Mouse (Mus musculus) liver, embryonic 13.5 days (tissue): ENCODE measurements around the gene Abhd6. TPM values are rescaled to one million over a fixed set of nuclear protein-coding genes. Genes with fewer than 3 reads are reported as not detected.

ENCODE experiments used
- ATAC-seq: fragments of 200-750 bp; cut with Nextera tagmentation; 2 replicates; pipeline ENCODE4 v1.8.0; 2017; ENCODE audit warnings: low read depth, mild to moderate bottlenecking, moderate number of reproducible peaks, moderate library complexity
- DNase-seq: peaks from one replicate; pipeline ENCODE4 v3.0.0; 2022
- H3K27ac ChIP-seq: fragments of 300-500 bp; sonication (generic); 2 replicates; pipeline ENCODE4 v1.5.1; 2015; ENCODE audit warnings: moderate library complexity, mild to moderate bottlenecking, inconsistent platforms
- H3K27me3 ChIP-seq: fragments of 300-500 bp; sonication (generic); 2 replicates; pipeline ENCODE4 v1.6.1; 2015; ENCODE audit warnings: mild to moderate bottlenecking, inconsistent platforms
- H3K36me3 ChIP-seq: fragments of 300-500 bp; sonication (generic); 2 replicates; pipeline ENCODE4 v1.6.1; 2015; ENCODE audit warnings: mild to moderate bottlenecking, inconsistent platforms
- H3K4me1 ChIP-seq: fragments of 300-500 bp; sonication (generic); replicated peaks from 2 replicates; pipeline ENCODE4 v1.6.1; 2015; ENCODE audit warnings: inconsistent platforms
- H3K4me2 ChIP-seq: fragments of 300-500 bp; sonication (generic); 2 replicates; pipeline ENCODE4 v1.6.1; 2015; ENCODE audit warnings: inconsistent platforms, mild to moderate bottlenecking, moderate library complexity
- H3K4me3 ChIP-seq: fragments of 300-500 bp; sonication (generic); replicated peaks from 2 replicates; pipeline ENCODE4 v1.5.1; 2015; ENCODE audit warnings: mild to moderate bottlenecking, inconsistent platforms
- H3K9ac ChIP-seq: fragments of 300-500 bp; sonication (generic); 2 replicates; pipeline ENCODE4 v1.6.1; 2015; ENCODE audit warnings: mild to moderate bottlenecking, inconsistent platforms
- H3K9me3 ChIP-seq: fragments of 300-500 bp; sonication (generic); replicated peaks from 2 replicates; pipeline ENCODE4 v1.6.1; 2016; ENCODE audit warnings: inconsistent platforms
- WGBS: fragments of 180-500 bp; shearing (Covaris S2); methylation state at CpG from one replicate; pipeline ENCODE4 v1.1.7; 2015; ENCODE audit not compliant: insufficient replicate concordance; 5-methylcytosine and 5-hydroxymethylcytosine counted together
- polyA plus RNA-seq: library from polyadenylated mRNA; unstranded; fragments of >200 nt; fragmentation: Nextera tagmentation; extraction: Ambion mirVana; gene quantifications from 2 replicates; pipeline ENCODE4 v1.2.1, GENCODE M21; 2015

Gene Abhd6
- polyA plus RNA-seq, 1 experiment from 2014 or later, result 9.3 TPM

DNA sequence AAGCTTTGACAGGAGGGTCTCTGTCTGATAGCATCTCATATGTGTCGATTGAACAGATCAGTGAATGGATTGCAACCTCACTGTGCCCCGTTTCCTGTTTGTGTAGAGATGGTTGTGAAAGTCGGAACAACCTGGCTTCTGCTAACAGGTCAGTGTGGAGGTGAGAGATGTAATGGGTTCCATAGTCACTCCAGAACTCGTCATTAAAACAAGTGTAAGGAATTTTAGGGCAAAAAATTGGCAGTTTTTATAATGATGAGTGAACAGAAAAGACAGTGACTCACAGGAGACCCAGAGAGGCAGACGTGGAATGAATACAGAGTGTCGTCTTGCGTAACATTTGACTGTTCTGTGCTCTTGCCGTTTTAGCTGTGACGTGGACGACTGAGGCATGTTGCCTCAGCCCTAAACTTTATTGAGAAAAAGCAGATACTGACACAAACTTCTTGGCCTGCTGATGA lies 96.9 kb downstream of the Abhd6 start:
- H3K27ac ChIP-seq, result no peak overlapping the region
- H3K36me3 ChIP-seq, result no peaks in the 10 kb centered on the region
- 37% methylated on average over 10 of the region's 10 CpGs for WGBS
- no peak for DNase-seq
- peak overlapping the region; percentile 47 for H3K4me2 ChIP-seq
- H3K4me1 ChIP-seq, result peaks cover 32% of the 10 kb centered on the region
- H3K9ac ChIP-seq, result no peak overlapping the region
- H3K4me3 ChIP-seq, result peak overlapping the region; percentile 81
- H3K9me3 ChIP-seq, result no peaks in the 10 kb centered on the region
- ATAC-seq, result no peak
- H3K27me3 ChIP-seq, result no peaks in the 10 kb centered on the region

DNA sequence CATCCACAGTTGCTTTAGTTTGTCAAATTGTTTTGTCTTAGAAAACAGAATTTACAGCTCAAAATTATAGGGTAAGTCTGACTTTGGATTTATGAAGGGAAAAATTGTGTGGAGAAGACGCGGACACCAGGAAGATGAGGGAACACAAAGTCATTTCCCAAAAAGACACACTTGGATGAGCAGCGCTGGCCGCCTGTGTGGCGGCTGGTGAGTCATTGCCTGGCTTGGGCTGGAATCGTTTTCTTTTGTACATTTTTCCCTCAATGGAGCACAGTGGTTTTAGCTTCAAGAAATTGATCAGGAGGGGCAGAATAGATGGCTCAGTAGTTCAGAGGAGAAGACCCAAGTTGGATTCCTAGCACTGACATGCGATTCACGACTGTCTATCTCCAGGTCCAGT lies 99.2 kb downstream of the Abhd6 start:
- Histone ChIP-seq H3K36me3 (peaks cover 1% of the 10 kb centered on the region; the same call in 1 of the 2 replicates), H3K9ac (no peak overlapping the region), H3K27ac (no peak overlapping the region), H3K27me3 (no peaks in the 10 kb centered on the region), H3K9me3 (no peaks in the 10 kb centered on the region), H3K4me1 (peaks cover 24% of the 10 kb centered on the region), H3K4me3 (no peak overlapping the region), H3K4me2 (no peak overlapping the region)
- 80% methylated on average over 8 of the region's 8 CpGs for whole genome bisulfite sequencing
- DNase-seq (no peak), ATAC-seq (no peak)

GRCm38 (mm10) chr14:8102676-8103075 lies 100.0 kb downstream of the Abhd6 start:
- DNase-seq, result no peak
- peaks cover 3% of the 10 kb centered on the region; the same call in 1 of the 2 replicates for H3K36me3 ChIP-seq
- no peak for ATAC-seq
- H3K4me1 ChIP-seq, result peaks cover 20% of the 10 kb centered on the region
- H3K27me3 ChIP-seq, result no peaks in the 10 kb centered on the region
- H3K4me2 ChIP-seq, result no peak overlapping the region
- WGBS, result 81% methylated on average over 12 of the region's 12 CpGs
- no peaks in the 10 kb centered on the region for H3K9me3 ChIP-seq
- no peak overlapping the region for H3K9ac ChIP-seq
- no peak overlapping the region for H3K27ac ChIP-seq
- no peak overlapping the region for H3K4me3 ChIP-seq

Other genes with a start within 250 kb of the Abhd6 start
- not detected in 2 replicates for gene Gm26661, start 211.3 kb upstream of the Abhd6 start, polyA plus RNA-seq
- gene Flnb, start 184.9 kb upstream of the Abhd6 start, polyA plus RNA-seq, result 2.9 and 3.8 TPM in 2 replicates
- not detected in 2 replicates for gene Gm45521, start 45.6 kb upstream of the Abhd6 start, polyA plus RNA-seq
- gene Dnase1l3, start 8.3 kb upstream of the Abhd6 start, polyA plus RNA-seq, result 1.3 and 1.8 TPM in 2 replicates
- gene Rpp14, start 77.5 kb downstream of the Abhd6 start, polyA plus RNA-seq, result 39.3 and 47.5 TPM in 2 replicates
- gene Pxk, start 95.3 kb downstream of the Abhd6 start, polyA plus RNA-seq, result 9.7 and 13.1 TPM in 2 replicates
- 130 and 144 TPM in 2 replicates for gene Pdhb, start 170.1 kb downstream of the Abhd6 start, polyA plus RNA-seq
- gene Kctd6, start 211.2 kb downstream of the Abhd6 start, polyA plus RNA-seq, result 3.8 and 4.9 TPM in 2 replicates